Mouse (Mus musculus): ENCODE measurements at regions not wholly inside any gene's neighbourhood (a gene's known extent, or its start where the extent isn't known, plus 50 kb on each side); places are given as distances from the start of the nearest gene placed in this dataset.

DNA sequence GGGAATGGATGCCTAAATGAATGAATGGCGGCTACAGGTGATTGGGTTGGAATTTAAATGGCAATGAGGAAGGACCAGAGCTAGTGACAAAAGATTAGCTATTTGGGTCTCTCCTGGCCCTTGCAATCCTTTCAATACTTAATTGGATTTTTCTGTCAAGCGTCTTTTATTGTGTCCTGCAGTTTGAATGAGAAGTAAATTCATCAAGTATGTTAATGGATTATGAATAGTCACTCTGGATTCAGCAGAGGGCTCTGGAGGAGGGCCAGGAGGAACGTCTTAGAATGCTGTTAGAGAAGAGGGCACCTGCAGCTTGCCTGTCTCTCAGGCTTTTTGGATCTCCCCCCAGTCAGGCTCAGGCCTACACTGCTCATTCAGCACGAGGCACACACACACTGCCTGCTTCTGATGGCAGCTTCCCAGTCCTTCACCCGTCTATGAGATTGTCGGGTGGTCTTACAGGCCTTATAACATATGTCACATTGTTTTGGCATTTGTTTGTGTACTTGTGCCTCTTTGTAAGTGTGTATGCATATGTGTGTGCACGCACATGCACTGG, 197.0 kb upstream of the Stt3b start:
- Histone ChIP-seq H3K4me2 (no peak overlapping the region), H3K4me1 (ENCODE audit: control insufficient read depth, insufficient read depth, low read length) (no peaks in the 10 kb centered on the region), H3K36me3 (ENCODE audit: control insufficient read depth, insufficient read depth, low read length) (no peaks in the 10 kb centered on the region), H3K9ac (ENCODE audit: low read length) (no peak overlapping the region), H3K27ac (ENCODE audit: low read depth, low read length) (no peak overlapping the region), H3K4me3 (ENCODE audit: low read depth, low read length) (no peak overlapping the region), H3K27me3 (ENCODE audit: control insufficient read depth, insufficient read depth, low read length) (no peaks in the 10 kb centered on the region), H3K9me3 (ENCODE audit: control insufficient read depth, low read length) (no peaks in the 10 kb centered on the region)
- no peak for DNase-seq (ENCODE audit: low spot score, missing footprints)
- no peak for ATAC-seq (ENCODE audit: low FRiP score)
- WGBS, result 66% methylated on average over 7 of the region's 7 CpGs

DNA sequence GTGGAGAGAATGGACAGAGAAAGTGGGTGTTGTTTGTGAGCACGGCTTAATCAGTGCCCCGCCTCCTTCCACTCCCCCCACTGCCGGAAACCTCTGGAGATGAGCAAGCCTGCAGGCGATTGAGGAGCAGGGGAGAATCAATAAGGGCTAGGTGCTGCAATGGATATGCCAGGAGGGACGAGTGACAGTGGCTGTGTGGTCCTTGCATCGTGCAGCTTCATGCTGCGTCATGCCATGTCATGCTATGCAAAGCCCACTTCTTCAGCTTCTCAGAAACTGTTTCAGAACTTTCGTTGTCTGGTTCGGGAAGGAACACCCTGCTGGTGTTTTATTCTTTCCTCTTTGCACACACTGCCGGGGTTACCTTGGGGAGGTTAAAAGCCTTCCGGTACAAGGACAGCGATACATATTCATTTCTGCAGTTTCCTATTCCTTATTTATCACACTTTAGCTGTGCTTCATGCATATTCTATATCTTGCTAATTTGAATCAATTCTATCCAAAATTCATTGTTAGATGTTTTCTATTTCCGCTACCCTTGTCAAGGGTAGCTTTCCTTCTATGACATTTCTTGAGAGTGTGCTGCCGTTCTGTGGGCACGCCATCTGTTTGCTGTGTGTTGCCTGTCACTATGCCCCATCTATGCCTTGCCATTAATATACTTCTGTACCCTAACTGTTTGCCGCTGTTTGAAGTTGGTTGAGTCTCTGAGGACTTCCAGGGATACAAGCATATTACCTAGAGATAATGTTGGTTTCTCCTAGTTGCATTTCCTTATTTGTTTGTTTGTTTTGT, 202.8 kb upstream of the Stt3b start:
- no peaks in the 10 kb centered on the region for H3K27me3 ChIP-seq (ENCODE audit: control insufficient read depth, insufficient read depth, low read length)
- no peak overlapping the region for H3K4me3 ChIP-seq (ENCODE audit: low read depth, low read length)
- no peak overlapping the region for H3K27ac ChIP-seq (ENCODE audit: low read depth, low read length)
- 62% methylated on average over 16 of the region's 16 CpGs for WGBS
- no peak for ATAC-seq (ENCODE audit: low FRiP score)
- no peak overlapping the region for H3K4me2 ChIP-seq
- H3K4me1 ChIP-seq (ENCODE audit: control insufficient read depth, insufficient read depth, low read length), result no peaks in the 10 kb centered on the region
- no peaks in the 10 kb centered on the region for H3K36me3 ChIP-seq (ENCODE audit: control insufficient read depth, insufficient read depth, low read length)
- no peak for DNase-seq (ENCODE audit: low spot score, missing footprints)
- H3K9ac ChIP-seq (ENCODE audit: low read length), result no peak overlapping the region
- peaks cover 2% of the 10 kb centered on the region; the same call in 1 of the 2 replicates for H3K9me3 ChIP-seq (ENCODE audit: control insufficient read depth, low read length)

DNA sequence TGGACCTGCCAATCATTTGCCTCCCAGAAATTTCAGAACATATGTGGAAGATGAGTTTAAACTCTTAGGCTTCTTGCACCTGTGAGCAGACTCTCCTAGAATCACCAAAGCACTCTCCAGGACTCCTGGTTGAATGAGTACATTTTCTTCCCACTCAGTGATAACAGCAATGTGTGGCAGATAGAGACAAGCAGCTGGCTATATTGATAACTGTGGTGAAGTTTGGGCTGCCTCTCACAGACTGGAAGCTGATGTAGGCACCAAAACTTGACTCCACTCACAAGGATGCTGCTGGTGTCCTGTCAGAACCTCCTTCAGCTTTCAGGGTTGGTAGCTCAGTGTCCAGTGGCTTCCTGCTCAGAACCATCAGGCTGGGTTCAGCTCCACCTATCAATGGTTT, 207.7 kb upstream of the Stt3b start:
- H3K9me3 ChIP-seq (ENCODE audit: control insufficient read depth, low read length), result peaks cover 2% of the 10 kb centered on the region; the same call in 1 of the 2 replicates
- H3K4me2 ChIP-seq, result no peak overlapping the region
- H3K36me3 ChIP-seq (ENCODE audit: control insufficient read depth, insufficient read depth, low read length), result no peaks in the 10 kb centered on the region
- H3K4me1 ChIP-seq (ENCODE audit: control insufficient read depth, insufficient read depth, low read length), result no peaks in the 10 kb centered on the region
- DNase-seq (ENCODE audit: low spot score, missing footprints) (no peak), ATAC-seq (ENCODE audit: low FRiP score) (no peak)
- no peaks in the 10 kb centered on the region for H3K27me3 ChIP-seq (ENCODE audit: control insufficient read depth, insufficient read depth, low read length)
- no peak overlapping the region for H3K4me3 ChIP-seq (ENCODE audit: low read depth, low read length)
- H3K9ac ChIP-seq (ENCODE audit: low read length), result no peak overlapping the region
- no peak overlapping the region for H3K27ac ChIP-seq (ENCODE audit: low read depth, low read length)

DNA sequence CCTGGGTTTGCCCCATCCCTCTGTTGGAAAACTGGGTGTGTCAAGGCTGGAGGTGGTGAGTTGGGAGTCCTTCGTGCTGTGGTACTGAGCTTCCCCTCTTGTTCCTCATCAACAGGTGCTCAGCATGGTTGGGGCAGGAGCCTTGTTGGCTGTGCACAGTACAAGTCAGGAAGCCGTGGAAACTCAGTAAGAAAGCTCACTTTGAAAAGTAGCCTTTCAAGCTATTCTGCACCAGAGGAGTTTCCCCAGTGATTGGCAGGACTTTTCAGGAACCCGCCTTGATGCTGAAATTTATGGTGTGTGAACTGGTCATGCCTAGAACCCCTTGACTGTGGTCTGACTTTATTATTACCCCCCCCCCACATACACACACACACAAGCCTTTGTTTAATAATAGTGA, 213.9 kb upstream of the Stt3b start:
- no peak overlapping the region for H3K27ac ChIP-seq (ENCODE audit: low read depth, low read length)

DNA sequence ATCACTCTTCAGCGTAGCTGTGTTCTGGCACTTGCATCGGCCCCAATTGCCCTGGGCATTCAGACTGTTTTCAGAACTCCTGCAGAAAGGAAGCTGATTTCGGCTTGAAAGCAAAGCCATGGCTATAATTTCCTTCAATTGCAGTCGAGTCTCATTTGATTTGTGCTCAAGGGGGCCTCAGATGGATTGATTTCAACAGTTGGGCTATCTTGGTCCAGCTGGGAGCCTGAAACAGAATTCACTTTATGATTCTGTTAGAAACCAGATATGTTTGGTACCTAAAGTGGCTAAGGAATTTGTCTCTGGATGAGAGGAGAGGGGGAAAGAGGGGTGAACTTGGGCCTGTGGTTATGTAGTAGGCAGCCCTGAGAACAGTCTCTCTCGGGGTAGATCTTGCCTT, 214.4 kb upstream of the Stt3b start:
- DNase-seq (ENCODE audit: low spot score, missing footprints) (no peak), ATAC-seq (ENCODE audit: low FRiP score) (no peak)
- Histone ChIP-seq H3K9ac (ENCODE audit: low read length) (no peak overlapping the region), H3K9me3 (ENCODE audit: control insufficient read depth, low read length) (no peaks in the 10 kb centered on the region), H3K4me1 (ENCODE audit: control insufficient read depth, insufficient read depth, low read length) (no peaks in the 10 kb centered on the region), H3K27ac (ENCODE audit: low read depth, low read length) (no peak overlapping the region), H3K4me2 (no peak overlapping the region), H3K27me3 (ENCODE audit: control insufficient read depth, insufficient read depth, low read length) (no peaks in the 10 kb centered on the region), H3K36me3 (ENCODE audit: control insufficient read depth, insufficient read depth, low read length) (no peaks in the 10 kb centered on the region), H3K4me3 (ENCODE audit: low read depth, low read length) (no peak overlapping the region)
- WGBS, result 86% methylated on average over 5 of the region's 5 CpGs

More for the DNA sequence above, 213.9 kb upstream of the Stt3b start:
- 78% methylated on average over 3 of the region's 3 CpGs for WGBS
- DNase-seq (ENCODE audit: low spot score, missing footprints) (no peak), ATAC-seq (ENCODE audit: low FRiP score) (no peak)
- Histone ChIP-seq H3K4me3 (ENCODE audit: low read depth, low read length) (no peak overlapping the region), H3K9ac (ENCODE audit: low read length) (no peak overlapping the region), H3K4me2 (no peak overlapping the region), H3K36me3 (ENCODE audit: control insufficient read depth, insufficient read depth, low read length) (no peaks in the 10 kb centered on the region), H3K4me1 (ENCODE audit: control insufficient read depth, insufficient read depth, low read length) (no peaks in the 10 kb centered on the region), H3K27me3 (ENCODE audit: control insufficient read depth, insufficient read depth, low read length) (no peaks in the 10 kb centered on the region), H3K9me3 (ENCODE audit: control insufficient read depth, low read length) (no peaks in the 10 kb centered on the region)

DNA sequence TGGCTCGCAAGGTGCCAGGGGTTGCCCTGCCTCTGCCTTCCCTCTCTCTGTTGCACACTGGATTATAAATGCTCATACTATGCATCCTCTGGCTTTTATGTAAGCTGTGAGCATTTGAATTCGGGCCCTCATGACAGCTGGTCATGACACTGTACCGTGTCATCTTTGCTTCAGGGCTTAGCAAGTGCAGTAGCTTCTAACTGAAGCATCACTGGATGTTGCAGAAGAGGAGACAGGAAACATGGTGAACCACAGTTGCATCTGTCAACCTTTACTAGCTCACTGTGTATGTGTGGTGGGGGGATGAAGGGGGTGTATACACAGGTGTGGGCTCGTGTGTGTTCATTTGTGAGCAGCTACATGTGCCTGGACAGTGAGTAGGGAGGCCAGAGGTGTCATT, 216.1 kb upstream of the Stt3b start:
- Histone ChIP-seq H3K27me3 (ENCODE audit: control insufficient read depth, insufficient read depth, low read length) (no peaks in the 10 kb centered on the region), H3K4me1 (ENCODE audit: control insufficient read depth, insufficient read depth, low read length) (no peaks in the 10 kb centered on the region), H3K27ac (ENCODE audit: low read depth, low read length) (no peak overlapping the region), H3K4me3 (ENCODE audit: low read depth, low read length) (no peak overlapping the region), H3K9me3 (ENCODE audit: control insufficient read depth, low read length) (no peaks in the 10 kb centered on the region), H3K9ac (ENCODE audit: low read length) (no peak overlapping the region), H3K4me2 (no peak overlapping the region), H3K36me3 (ENCODE audit: control insufficient read depth, insufficient read depth, low read length) (no peaks in the 10 kb centered on the region)
- DNase-seq (ENCODE audit: low spot score, missing footprints) (no peak), ATAC-seq (ENCODE audit: low FRiP score) (no peak)
- 85% methylated on average over 4 of the region's 4 CpGs for WGBS

DNA sequence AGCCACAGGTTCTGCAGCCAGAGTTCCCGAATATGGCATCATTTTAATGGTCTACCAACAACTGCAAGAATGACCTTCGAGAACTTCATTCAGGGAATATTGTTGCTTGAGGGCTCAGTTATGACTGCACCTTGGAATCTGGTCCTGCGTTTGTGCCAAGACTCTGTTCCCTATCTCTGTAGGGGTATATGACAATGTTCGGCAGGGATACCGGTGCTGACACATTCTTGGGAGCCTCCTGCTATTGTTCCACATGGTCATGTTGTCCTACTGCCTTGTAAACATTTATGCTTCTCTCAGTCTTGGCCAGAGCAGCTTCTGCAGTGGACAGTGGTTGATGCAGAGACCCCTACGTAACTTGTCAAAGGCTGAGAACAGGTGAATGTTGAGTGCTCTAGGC, 216.8 kb upstream of the Stt3b start:
- DNase-seq (ENCODE audit: low spot score, missing footprints) (no peak), ATAC-seq (ENCODE audit: low FRiP score) (no peak)
- Histone ChIP-seq H3K9me3 (ENCODE audit: control insufficient read depth, low read length) (no peaks in the 10 kb centered on the region), H3K4me1 (ENCODE audit: control insufficient read depth, insufficient read depth, low read length) (no peaks in the 10 kb centered on the region), H3K27ac (ENCODE audit: low read depth, low read length) (no peak overlapping the region), H3K9ac (ENCODE audit: low read length) (no peak overlapping the region), H3K36me3 (ENCODE audit: control insufficient read depth, insufficient read depth, low read length) (no peaks in the 10 kb centered on the region), H3K4me3 (ENCODE audit: low read depth, low read length) (no peak overlapping the region), H3K4me2 (no peak overlapping the region), H3K27me3 (ENCODE audit: control insufficient read depth, insufficient read depth, low read length) (no peaks in the 10 kb centered on the region)
- WGBS, result 90% methylated on average over 6 of the region's 6 CpGs

DNA sequence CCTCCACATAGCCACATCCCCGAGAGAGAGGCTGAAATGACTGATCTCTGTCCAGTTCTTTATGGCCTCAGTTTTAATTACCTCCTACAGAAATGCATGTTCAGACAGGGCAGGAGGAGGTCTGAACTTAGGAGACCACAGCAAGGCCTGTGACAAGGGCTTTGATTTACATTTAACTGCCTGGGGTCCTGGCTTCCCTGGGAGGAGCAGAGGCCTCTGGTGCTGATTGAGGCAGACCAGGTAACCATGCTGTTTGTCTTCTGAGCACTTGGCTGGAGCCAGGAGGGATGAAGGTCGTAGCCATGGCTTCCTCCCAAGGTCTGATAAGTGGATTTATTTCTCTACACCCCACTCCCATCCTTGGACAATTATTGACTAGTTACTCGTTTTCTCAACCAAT, 224.0 kb upstream of the Stt3b start:
- no peaks in the 10 kb centered on the region for H3K9me3 ChIP-seq (ENCODE audit: control insufficient read depth, low read length)
- no peaks in the 10 kb centered on the region for H3K36me3 ChIP-seq (ENCODE audit: control insufficient read depth, insufficient read depth, low read length)
- H3K27me3 ChIP-seq (ENCODE audit: control insufficient read depth, insufficient read depth, low read length), result no peaks in the 10 kb centered on the region
- H3K27ac ChIP-seq (ENCODE audit: low read depth, low read length), result no peak overlapping the region
- no peaks in the 10 kb centered on the region for H3K4me1 ChIP-seq (ENCODE audit: control insufficient read depth, insufficient read depth, low read length)
- H3K9ac ChIP-seq (ENCODE audit: low read length), result no peak overlapping the region
- H3K4me2 ChIP-seq, result no peak overlapping the region
- WGBS, result 61% methylated on average over 3 of the region's 3 CpGs
- DNase-seq (ENCODE audit: low spot score, missing footprints) (no peak), ATAC-seq (ENCODE audit: low FRiP score) (no peak)
- no peak overlapping the region for H3K4me3 ChIP-seq (ENCODE audit: low read depth, low read length)

DNA sequence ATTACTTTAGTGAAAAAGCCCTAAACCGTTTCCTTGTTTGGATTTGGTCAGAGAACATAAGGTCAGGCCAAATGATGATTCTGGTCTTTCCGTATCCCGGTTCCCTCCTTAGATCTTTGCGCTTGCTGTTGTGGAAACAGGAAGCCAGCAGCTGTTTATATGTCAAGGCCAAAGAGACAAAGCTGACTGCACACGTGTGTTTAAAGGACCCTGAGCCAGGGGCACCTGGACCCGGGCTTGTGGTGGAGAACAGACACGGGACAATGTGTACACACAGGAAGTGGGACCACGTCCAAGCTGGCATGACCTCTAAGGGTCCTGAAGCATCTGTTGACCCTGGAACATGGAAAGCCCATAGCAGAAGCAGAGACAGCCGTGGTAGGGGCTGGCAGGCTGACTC, 233.4 kb upstream of the Stt3b start:
- Histone ChIP-seq H3K27ac (ENCODE audit: low read depth, low read length) (no peak overlapping the region), H3K27me3 (ENCODE audit: control insufficient read depth, insufficient read depth, low read length) (no peaks in the 10 kb centered on the region), H3K9ac (ENCODE audit: low read length) (no peak overlapping the region), H3K36me3 (ENCODE audit: control insufficient read depth, insufficient read depth, low read length) (no peaks in the 10 kb centered on the region), H3K4me1 (ENCODE audit: control insufficient read depth, insufficient read depth, low read length) (no peaks in the 10 kb centered on the region), H3K4me2 (no peak overlapping the region), H3K9me3 (ENCODE audit: control insufficient read depth, low read length) (no peaks in the 10 kb centered on the region), H3K4me3 (ENCODE audit: low read depth, low read length) (no peak overlapping the region)
- WGBS, result 85% methylated on average over 9 of the region's 9 CpGs
- DNase-seq (ENCODE audit: low spot score, missing footprints) (no peak), ATAC-seq (ENCODE audit: low FRiP score) (no peak)

All from midbrain, embryonic 11.5 days (tissue).